Mouse (Mus musculus) hindbrain, postnatal 0 days (tissue): Measurements from ENCODE around the gene Vsig10. TPM values are rescaled to one million over a fixed set of nuclear protein-coding genes. Genes with fewer than 3 reads are reported as not detected.

Experiments
- ATAC-seq: fragments of 200-750 bp; cut with Nextera tagmentation; 2 replicates; pipeline ENCODE4 v1.8.0; 2017; ENCODE audit warnings: mild to moderate bottlenecking, moderate TSS enrichment, moderate library complexity
- DNase-seq: peaks from one replicate; pipeline ENCODE4 v3.0.0-alpha.2; 2015; ENCODE audit warnings: low spot score
- H3K27ac ChIP-seq: fragments of 300-500 bp; sonication (generic); 2 replicates; pipeline ENCODE4 v1.5.1; 2014; ENCODE audit warnings: mild to moderate bottlenecking
- H3K27me3 ChIP-seq: fragments of 300-500 bp; sonication (generic); 2 replicates; pipeline ENCODE4 v1.6.1; 2014; ENCODE audit warnings: low read length, mixed read lengths; ENCODE audit not compliant: insufficient read depth
- H3K36me3 ChIP-seq: fragments of 300-500 bp; sonication (generic); 2 replicates; pipeline ENCODE4 v1.6.1; 2014; ENCODE audit warnings: low read length, mixed read lengths; ENCODE audit not compliant: insufficient read depth
- H3K4me1 ChIP-seq: fragments of 300-500 bp; sonication (generic); 2 replicates; pipeline ENCODE4 v1.6.1; 2014; ENCODE audit warnings: antibody characterized with exemption, low read length, mixed read lengths; ENCODE audit not compliant: insufficient read depth
- H3K4me2 ChIP-seq: fragments of 300-500 bp; sonication (generic); 2 replicates; pipeline ENCODE4 v1.6.1; 2014; ENCODE audit warnings: low read depth, mild to moderate bottlenecking, low read length, moderate library complexity, mixed read lengths
- H3K4me3 ChIP-seq: fragments of 300-500 bp; sonication (generic); 2 replicates; pipeline ENCODE4 v1.5.1; 2014; ENCODE audit warnings: low read length
- H3K9ac ChIP-seq: fragments of 300-500 bp; sonication (generic); replicated peaks from 2 replicates; pipeline ENCODE4 v1.6.1; 2014; ENCODE audit warnings: mild to moderate bottlenecking, low read length, moderate library complexity, mixed read lengths
- H3K9me3 ChIP-seq: fragments of 300-500 bp; sonication (generic); 2 replicates; pipeline ENCODE4 v1.6.1; 2016; ENCODE audit warnings: low read length, mixed read lengths
- CTCF ChIP-seq: IDR thresholded peaks from 2 replicates; pipeline ENCODE4 v1.5.1; 2016; ENCODE audit warnings: antibody characterized with exemption, control low read depth, low read depth
- WGBS: fragments of 180-500 bp; shearing (Covaris S2); extraction: QIAGEN DNeasy Blood & Tissue Kit; methylation state at CpG from one replicate; pipeline ENCODE4 v1.1.7; 2014; 5-methylcytosine and 5-hydroxymethylcytosine counted together
- polyA plus RNA-seq: library from polyadenylated mRNA; unstranded; fragments of >200 nt; fragmentation: Nextera tagmentation; extraction: Ambion mirVana; gene quantifications from 2 replicates; pipeline ENCODE4 v1.2.1, GENCODE M21; 2015
- total RNA-seq: library from RNA; depleted of rRNA; stranded (reverse); fragments of >200 nt; gene quantifications from 2 replicates; pipeline ENCODE4 v1.2.3, GENCODE M21; 2014

Gene Vsig10
- total and polyA plus RNA-seq, 2 experiments from 2014 or later: 4.6 to 4.7 TPM

DNA sequence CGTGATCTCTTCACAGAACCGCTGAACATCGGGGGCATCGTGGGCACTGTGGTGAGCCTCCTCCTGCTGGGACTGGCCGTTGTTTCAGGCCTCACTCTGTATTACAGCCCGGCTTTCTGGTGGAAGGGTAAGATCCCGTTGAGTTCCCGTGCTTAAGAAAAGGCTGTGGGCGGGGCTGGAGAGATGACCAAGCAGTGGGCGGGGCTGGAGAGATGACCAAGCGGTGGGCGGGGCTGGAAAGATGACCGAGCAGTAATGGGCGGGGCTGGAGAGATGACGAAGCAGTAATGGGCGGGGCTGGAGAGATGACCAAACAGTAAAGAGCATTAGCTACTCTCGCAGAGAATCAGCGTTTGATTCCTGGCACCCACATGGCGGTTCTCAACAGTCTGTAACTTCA lies 29.4 kb downstream of the Vsig10 start:
- no peaks in the 10 kb centered on the region for H3K4me1 ChIP-seq
- no peaks in the 10 kb centered on the region for H3K27me3 ChIP-seq
- H3K36me3 ChIP-seq: no peaks in the 10 kb centered on the region
- TF ChIP-seq CTCF: no peak
- no peaks in the 10 kb centered on the region for H3K9me3 ChIP-seq
- H3K9ac ChIP-seq: no peak overlapping the region
- DNase-seq (peak; percentile 78), ATAC-seq (peak; percentile 88)
- 19% methylated on average over 19 of the region's 19 CpGs for WGBS
- H3K4me3 ChIP-seq: no peak overlapping the region
- H3K4me2 ChIP-seq: no peak overlapping the region
- H3K27ac ChIP-seq: no peak overlapping the region

DNA sequence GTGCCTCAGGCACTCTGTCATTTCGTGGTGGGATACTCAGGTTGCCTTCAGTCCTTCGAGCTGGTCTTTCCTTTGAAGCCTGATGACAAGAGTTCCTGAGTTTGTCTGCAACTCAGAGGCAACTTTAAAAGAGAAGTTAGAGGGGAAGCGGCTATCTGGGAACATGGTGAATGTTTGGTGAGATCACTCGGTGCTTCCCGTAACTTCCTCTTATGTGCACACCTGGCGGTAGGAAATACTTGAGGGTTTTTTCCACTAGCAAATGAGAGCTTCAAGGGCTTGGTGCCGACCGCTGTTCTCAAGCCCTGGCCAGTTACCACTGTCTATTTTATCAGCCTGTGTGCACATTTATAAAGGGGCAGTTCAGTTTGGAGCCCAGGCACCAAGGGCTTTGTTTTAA lies 35.2 kb downstream of the Vsig10 start:
- Histone ChIP-seq H3K4me3 (no peak overlapping the region), H3K4me1 (no peaks in the 10 kb centered on the region), H3K9me3 (no peaks in the 10 kb centered on the region), H3K4me2 (no peak overlapping the region), H3K9ac (no peak overlapping the region), H3K27me3 (no peaks in the 10 kb centered on the region), H3K36me3 (no peaks in the 10 kb centered on the region), H3K27ac (no peak overlapping the region)
- DNase-seq (no peak), ATAC-seq (no peak)
- no peak for TF ChIP-seq CTCF
- 76% methylated on average over 8 of the region's 8 CpGs for WGBS

DNA sequence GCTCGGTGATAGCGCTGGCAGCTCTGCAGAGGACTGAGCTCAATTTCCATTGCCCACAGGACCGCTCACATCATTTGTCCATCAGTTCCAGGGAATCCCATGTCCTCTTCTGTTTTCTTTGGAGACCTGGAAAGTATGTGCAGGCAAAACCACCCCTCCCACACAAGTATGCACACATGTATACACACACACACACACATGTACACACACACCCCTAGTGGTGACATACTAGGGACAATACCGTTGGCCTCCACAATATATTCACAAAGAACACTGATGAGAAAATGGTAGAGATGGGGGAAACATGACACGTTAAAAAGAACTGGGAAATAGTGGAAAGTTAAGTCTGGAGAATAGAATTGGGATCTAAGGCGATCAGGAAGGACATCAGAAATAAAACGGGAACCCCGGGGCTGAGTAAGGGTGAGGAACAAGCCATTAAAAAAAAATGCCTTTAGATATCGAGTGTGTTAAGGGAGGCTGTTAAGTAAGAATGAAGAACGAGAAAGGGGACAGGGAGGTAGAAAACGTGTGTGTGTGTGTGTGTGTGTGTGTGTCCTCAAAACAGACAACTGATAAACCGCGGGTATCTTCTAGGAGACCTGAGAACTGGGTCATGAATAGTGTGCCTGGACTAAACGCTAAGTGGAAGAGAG lies 36.9 kb downstream of the Vsig10 start:
- ATAC-seq (no peak), DNase-seq (peak; percentile 21)
- Histone ChIP-seq H3K27me3 (no peaks in the 10 kb centered on the region), H3K27ac (peak overlapping the region; percentile 95), H3K36me3 (no peaks in the 10 kb centered on the region), H3K4me1 (peaks cover 12% of the 10 kb centered on the region; the same call in 1 of the 2 replicates), H3K4me3 (peak overlapping the region; percentile 98), H3K4me2 (peak overlapping the region; percentile 79), H3K9me3 (no peaks in the 10 kb centered on the region), H3K9ac (no peak overlapping the region)
- WGBS: 46% methylated on average over 14 of the region's 14 CpGs
- peak; percentile 62 for TF ChIP-seq CTCF

DNA sequence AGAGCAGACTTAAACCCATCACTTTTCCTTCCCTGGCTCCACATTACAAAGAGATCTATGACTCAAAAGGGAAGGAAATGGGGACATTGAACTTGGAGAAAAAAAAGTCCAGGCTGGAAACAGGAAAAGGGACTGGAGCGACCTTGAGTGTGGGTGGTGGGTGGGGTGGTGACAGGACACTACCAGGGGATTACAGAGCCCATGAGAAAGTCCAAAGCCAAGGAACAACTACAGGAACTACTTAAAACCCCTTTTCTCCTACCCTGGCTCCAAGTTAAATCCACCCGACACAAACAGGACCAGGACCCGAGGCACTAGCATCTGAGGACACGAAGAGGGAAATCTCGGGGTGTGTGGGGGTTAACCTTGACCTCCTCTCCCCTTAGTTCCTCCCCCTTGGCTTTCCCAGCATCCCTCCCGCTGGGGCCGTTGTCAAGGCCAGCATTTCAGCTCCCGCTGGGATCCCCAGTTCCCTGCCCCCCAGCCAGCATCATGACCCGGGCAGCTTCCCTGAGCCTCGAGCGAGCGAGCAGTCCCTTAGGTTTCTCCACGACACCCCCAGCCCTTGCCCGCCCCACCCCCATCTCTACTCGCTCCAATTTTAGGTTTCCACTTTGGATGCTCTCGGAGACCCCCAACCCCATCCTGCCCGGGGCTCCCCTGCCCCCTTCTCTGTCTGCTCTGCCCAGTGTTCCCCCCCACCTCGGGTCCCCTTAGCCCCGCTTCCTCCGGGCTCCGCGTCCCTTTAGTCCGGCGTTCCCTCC lies 37.7 kb downstream of the Vsig10 start:
- Histone ChIP-seq H3K4me3 (peak overlapping the region; percentile 98), H3K9ac (peak overlapping the region; percentile 98), H3K27ac (peak overlapping the region; percentile 95), H3K9me3 (no peaks in the 10 kb centered on the region), H3K27me3 (no peaks in the 10 kb centered on the region), H3K4me2 (peak overlapping the region; percentile 79), H3K36me3 (no peaks in the 10 kb centered on the region), H3K4me1 (peaks cover 16% of the 10 kb centered on the region; the same call in 1 of the 2 replicates)
- no peak for TF ChIP-seq CTCF
- peak; percentile 57 for ATAC-seq
- WGBS: 2% methylated on average over 21 of the region's 24 CpGs
- DNase-seq: peak; percentile 57

DNA sequence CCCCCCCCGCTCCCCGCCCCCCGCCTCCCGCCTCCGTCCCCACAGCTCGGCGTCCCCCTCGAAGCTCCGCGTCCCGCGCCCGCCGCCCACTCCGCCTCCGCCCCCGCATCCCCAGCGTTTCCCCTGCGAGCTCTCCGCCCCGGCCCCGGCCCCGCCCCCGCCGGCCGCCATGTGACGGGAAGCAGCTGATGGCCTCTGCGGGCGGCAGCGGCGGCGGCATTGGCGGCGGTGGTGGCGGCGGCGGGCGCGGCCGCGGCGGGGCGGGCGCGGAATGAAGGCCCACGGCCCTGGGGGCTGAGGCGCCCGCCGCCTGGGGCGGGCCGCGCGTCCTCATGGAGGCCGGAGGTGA lies 38.2 kb downstream of the Vsig10 start, which contains the start of gene Wsb2:
Gene Wsb2, plus strand, starts transcription at position 176 of the 349 bp plus-strand sequence.
- whole genome bisulfite sequencing: under 1% methylated on average over 18 of the region's 54 CpGs
- Histone ChIP-seq H3K27me3 (no peaks in the 10 kb centered on the region), H3K4me2 (peak within 1 kb of the TSS; percentile 79), H3K9ac (peak within 1 kb of the TSS; percentile 98), H3K9me3 (no peaks in the 10 kb centered on the region), H3K4me1 (peaks cover 16% of the 10 kb centered on the region; the same call in 1 of the 2 replicates), H3K27ac (peak within 1 kb of the TSS; percentile 95), H3K36me3 (no peaks in the 10 kb centered on the region), H3K4me3 (peak within 1 kb of the TSS; percentile 98)
- TF ChIP-seq CTCF: no peak
- DNase-seq (peak; percentile 85), ATAC-seq (peak; percentile 81)

DNA sequence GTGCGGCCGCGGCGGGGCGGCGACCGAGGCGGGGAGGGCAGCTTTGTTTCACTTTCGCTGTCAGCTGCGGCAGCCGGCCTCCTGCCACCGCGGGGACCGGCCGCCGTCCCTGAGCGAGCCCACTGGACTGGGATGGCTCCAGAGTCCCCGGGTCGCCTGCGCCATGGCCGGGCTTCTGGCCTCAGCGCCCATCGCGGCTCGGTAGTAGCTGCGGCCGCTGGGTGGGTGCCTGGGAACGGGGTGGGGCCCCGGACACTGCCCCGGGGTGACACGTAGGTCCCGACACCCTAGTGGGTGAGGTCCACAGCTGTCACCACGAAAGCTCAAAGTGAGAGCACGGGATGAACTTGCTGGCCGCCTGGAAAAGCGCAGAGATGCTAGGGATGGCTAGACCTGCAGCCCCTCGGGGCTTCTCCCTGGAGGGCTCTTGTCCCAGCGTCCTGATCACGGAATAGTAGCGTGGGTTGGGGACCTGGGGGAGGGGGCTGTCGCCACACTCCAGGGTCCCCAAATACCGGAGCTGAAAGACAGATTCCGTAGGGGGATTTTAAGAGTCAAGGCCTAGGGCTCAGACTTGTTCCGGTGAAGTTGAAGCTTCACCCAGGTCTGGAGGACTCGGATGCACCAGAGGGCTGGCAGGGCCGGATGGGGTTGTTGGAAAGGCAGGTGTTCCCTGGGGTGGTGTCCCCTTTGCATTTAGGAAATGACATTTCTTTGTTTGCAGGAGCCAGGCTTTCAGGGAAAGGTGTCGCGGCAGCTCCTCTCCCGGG lies 38.8 kb downstream of the Vsig10 start:
- Histone ChIP-seq H3K36me3 (no peaks in the 10 kb centered on the region), H3K27ac (peak overlapping the region; percentile 95), H3K4me3 (peak overlapping the region; percentile 98), H3K27me3 (no peaks in the 10 kb centered on the region), H3K9ac (peak overlapping the region; percentile 98), H3K4me1 (peaks cover 16% of the 10 kb centered on the region; the same call in 1 of the 2 replicates), H3K9me3 (no peaks in the 10 kb centered on the region), H3K4me2 (peak overlapping the region; percentile 79)
- under 1% methylated on average over 40 of the region's 49 CpGs for WGBS
- DNase-seq (peak; percentile 28), ATAC-seq (peak; percentile 52)
- TF ChIP-seq CTCF: no peak
